Mouse (Mus musculus) erythroblast, adult 5-6 weeks (primary cell): ENCODE measurements around the gene Mtss1l. TPM values are rescaled to one million over a fixed set of nuclear protein-coding genes. Genes with fewer than 3 reads are reported as not detected.

Experiments
- ATAC-seq: replicated peaks from 2 replicates; pipeline ENCODE4 v1.8.0; 2016; ENCODE audit warnings: moderate number of reproducible peaks, mild to moderate bottlenecking, moderate TSS enrichment, inconsistent platforms; ENCODE audit not compliant: poor library complexity, low FRiP score, severe bottlenecking
- total RNA-seq, 2 experiments: library from RNA; stranded (forward) in 1 of 2; stranded (reverse) in 1 of 2; fragments of 150-400 nt in 1 of 2; fragments of 200-764, 138-1000 nt in 1 of 2; gene quantifications; 2 replicates each; pipeline versions ENCODE4 v1.2.3 to v1.2.4; 2015 to 2017; ENCODE audit warnings: low replicate concordance in 2 of 2

Mtss1l gene
- total RNA-seq, 2 experiments from 2014 or later = 0.26 TPM; not detected in 1

- no peak for ATAC-seq
These were observed 15.6 kb upstream of the Mtss1l start for GRCm38 (mm10) chr8:110705391-110706287.

DNA sequence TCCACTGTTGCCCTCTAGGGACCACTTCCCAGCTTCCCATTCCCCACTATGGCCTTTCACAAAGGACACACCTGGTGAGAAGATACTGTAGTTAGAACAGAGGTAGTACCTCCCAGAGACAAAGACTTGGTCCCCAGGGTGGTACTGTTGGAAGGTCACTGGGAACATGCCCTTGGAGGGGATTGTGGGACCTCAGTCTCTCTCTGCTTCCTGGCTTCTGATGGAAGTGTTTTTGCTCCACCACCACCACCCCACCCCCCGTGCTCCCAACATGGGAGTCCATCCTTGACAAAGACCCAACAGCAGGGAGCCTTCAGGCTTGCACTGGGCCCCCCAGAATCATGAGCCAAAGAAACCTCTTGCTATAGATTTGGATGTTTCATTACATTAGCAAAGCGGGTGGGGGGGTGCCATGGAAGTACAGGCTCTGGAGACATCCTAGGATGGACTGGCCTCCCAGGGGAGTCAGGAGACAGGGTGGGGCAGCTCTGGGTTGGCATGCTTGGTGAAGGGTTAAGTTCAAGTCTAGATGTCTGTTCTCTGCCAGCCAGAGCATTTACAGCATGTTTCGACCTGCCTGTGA lies 14.9 kb upstream of the Mtss1l start:
- ATAC-seq = no peak

- no peak for ATAC-seq
These were observed 12.8 kb upstream of the Mtss1l start for GRCm38 (mm10) chr8:110708429-110708828.

GRCm38 (mm10) chr8:110710593-110710992 lies 10.7 kb upstream of the Mtss1l start:
- ATAC-seq = no peak

DNA sequence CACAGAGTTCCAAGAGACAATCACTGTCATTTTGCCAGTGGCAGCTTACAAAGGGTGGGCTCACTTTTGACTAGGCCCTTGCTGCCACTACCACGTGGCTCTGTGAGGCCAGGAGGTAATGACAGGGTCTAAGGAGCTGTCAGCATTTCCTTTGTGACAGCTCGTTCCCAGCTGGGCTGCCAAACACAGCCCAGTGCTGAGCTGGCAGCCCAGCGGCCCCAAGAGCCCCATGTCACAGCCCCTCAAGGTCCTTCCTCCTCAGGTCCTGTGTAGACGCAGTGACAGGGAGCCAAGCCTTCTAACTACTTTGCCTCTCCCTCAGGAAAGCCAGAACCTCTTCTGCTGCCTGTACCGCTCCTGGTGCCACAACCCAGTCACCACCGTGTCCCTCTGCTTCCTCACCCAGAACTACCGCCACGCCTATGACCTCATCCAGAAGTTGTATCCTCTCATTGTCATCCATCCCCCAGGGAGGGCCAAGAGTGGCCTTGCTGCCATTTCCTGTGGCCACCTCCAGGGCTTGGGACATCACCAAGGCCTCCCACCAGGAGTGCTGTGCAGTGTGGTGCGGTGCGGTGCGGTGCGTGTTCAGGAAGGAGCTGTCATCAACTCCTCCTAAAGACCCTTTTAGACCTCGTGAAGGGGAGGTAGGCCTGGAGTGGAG lies 9.9 kb upstream of the Mtss1l start:
- no peak for ATAC-seq

GRCm38 (mm10) chr8:110713073-110713472 lies 8.2 kb upstream of the Mtss1l start:
- ATAC-seq = no peak

DNA sequence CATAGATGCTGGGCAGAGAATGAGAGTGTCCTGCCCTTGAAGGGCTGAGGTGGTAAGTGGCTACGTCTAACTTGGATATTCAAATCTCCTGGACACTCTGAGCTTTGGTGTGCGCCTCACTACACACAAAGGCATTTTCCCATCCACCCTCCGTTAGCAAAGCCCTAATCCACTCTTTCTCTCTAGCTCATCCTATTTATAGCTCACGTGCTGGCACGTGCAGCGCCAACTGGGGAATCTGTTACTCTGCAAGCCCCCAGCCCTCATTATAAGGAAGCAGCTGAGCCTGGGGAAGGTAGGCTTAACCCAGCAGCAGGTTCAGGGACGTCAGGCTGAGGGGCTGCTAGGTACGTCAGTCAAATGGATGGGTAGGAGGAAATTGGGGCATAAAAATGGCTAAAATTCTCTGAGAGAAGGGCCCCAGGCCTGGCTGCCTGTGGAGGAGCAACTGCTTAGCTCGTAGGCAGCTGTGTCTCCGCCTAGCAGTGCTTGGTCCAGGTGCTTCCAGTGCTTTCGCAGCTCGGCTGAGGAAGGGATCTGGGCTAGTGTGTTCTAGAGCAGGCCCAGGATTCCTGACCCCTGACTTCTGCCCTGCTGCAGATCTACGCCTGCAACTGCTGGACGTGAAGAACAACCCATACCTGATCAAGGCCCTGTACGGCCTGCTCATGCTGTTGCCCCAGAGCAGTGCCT lies 6.3 kb upstream of the Mtss1l start:
- ATAC-seq = no peak

- ATAC-seq = no peak
These were observed 5.2 kb upstream of the Mtss1l start for GRCm38 (mm10) chr8:110716075-110716474.

DNA sequence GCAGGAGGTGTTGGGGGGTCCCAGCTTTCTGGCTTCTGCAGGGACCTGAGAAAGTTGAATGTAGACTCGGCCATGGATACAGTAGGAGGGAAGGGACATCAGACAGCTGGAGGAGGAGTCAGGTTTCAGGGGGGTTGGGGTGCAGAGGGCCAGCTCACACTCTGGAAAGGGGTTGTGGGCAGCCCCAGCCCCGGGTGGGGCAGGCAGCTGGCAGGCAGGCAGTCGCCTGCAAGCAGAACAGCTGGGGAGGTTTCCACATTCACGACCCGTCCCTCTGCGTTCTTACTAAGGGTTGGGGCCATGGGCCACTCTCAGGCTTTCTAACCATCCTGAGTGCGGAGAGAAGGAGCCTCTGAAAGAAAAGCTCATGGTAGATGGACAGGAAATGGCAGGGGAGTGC lies 4.1 kb upstream of the Mtss1l start:
- ATAC-seq = no peak

DNA sequence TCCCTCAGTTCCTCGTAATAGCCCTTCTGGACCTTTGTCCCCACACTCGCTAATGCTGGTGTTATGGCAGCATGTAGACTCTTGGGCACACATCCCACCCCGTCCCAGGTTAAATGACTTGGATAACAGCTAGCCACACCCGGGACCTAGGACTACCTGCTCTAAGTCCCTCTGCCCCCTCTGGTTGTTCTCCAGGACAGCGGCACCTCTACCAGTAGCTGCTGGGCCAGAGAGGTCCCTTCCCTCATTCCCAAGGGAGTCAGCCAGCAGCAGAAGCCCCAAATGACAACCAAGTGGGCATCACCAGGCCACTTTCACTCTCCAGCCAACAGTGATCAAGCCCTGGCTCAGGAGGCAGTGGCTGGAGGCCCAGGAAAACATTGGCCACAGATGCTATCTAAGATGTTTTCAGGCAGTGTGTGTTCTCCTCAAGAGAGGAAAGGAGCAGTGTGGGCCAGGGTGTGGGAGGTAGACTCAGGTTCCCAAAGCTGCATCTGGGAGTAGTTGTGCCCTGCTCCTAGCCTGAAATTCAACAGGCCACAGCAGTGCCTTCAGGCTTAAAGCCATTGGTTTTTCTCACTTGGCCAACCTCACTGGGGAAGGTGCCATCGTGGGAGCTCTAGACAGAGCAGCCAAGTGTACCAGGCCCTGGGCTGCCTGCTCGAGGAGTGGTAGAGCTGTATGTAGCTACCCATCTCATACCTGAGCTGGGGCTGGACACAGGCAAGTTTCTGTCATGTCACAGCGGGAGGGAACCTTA lies 2.9 kb upstream of the Mtss1l start:
- no peak for ATAC-seq

GRCm38 (mm10) chr8:110718969-110719670 lies 2.2 kb upstream of the Mtss1l start:
- no peak for ATAC-seq

DNA sequence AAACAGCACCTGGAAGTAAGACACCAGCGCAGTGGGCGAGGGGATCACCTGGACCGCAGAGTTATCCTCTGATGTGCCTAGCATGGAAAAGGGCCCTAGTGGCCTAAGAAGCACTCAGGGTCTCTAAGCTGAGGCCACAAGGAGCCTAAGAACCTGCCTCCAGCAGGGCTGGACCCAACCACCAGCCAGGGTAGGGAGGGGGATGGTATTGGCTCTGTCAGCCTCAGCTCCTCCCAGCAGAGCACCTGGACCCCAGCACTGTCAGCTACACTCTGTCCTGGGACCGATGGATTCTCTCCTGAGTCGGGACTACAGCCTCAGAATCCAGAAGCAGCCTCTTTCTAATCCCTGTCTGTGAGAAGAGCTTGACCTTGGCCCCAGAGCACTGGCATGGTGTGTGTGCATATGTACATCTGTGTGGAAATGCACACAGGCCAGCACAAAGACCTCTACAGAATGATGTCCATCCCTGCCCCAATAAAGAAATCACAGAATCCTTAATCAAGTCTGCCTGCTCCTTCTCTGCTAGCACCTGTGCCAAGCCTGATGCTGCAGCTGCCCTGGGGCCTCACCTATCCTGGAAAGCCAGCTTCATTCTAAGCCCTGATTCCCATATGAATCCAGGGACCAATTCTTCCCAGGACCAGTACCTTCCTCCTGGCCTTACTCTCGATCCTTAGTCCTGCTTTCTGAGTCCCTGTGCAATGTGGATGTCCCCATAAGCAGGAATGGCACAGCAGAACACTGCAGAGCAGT lies 1.2 kb upstream of the Mtss1l start:
- no peak for ATAC-seq

GRCm38 (mm10) chr8:110721606-110722413 lies 534 bp downstream of the Mtss1l start:
- no peak for ATAC-seq

GRCm38 (mm10) chr8:110722414-110723011 lies 1.2 kb downstream of the Mtss1l start:
- no peak for ATAC-seq

GRCm38 (mm10) chr8:110724493-110724892 lies 3.2 kb downstream of the Mtss1l start:
- no peak for ATAC-seq

DNA sequence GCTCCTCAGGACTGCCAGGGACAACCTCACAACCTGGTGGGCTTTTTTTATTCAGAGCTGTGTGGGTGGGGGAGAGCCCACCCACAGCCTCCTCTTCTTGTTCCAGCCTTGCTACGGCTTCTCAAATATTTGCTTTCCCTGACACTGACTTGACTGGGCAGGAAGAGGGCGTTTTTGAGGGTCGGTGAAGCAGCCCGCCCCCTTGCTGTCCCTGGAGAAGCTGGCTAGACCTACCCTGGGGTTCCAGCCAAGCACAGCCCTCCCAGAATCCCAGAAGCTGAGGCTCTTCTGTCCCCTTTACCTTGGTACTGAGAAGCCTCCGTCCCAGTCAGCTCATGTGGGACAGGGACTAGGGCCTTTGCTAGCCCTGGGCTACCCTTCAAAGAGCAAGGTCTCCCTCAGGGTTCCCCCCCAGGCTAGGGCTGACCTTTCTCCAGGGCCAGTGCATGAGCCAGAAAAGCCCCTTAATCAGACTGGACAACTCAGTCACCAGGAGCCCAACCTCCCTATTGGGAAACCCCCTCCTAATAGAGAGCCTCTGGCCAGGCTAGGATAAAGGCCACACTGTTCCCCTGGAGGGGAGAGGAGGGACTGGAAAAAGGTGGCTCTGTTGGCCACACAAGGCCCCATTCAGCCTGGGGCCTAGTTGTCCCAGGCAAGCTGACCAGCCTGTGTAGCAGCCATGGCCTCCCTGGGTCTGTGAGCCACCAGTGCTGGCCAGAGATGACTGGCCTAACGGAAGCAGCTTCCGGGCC lies 4.0 kb downstream of the Mtss1l start:
- ATAC-seq = no peak
